Mouse (Mus musculus) C2C12 (cell line): Measurements from ENCODE around the gene Trnt1. TPM values are rescaled to one million over a fixed set of nuclear protein-coding genes. Genes with fewer than 3 reads are reported as not detected.

ENCODE experiments used
- H3K27me3 ChIP-seq: one replicate; pipeline ENCODE4 v1.6.1; 2011; ENCODE audit not compliant: control insufficient read depth, insufficient read depth, insufficient read length
- H3K36me3 ChIP-seq: one replicate; pipeline ENCODE4 v1.6.1; 2011; ENCODE audit not compliant: control insufficient read depth, insufficient read depth
- H3K4me3 ChIP-seq: one replicate; pipeline ENCODE4 v1.5.1; 2011; ENCODE audit warnings: mild to moderate bottlenecking, control low read depth; ENCODE audit not compliant: poor library complexity, insufficient read depth, severe bottlenecking
- H3K79me2 ChIP-seq: one replicate; pipeline ENCODE4 v1.6.1; 2011; ENCODE audit not compliant: control insufficient read depth, insufficient read depth
- H3K79me3 ChIP-seq: one replicate; pipeline ENCODE4 v1.6.1; 2011; ENCODE audit warnings: low read depth, control low read depth
- H3ac ChIP-seq: one replicate; pipeline ENCODE3; 2011; ENCODE audit warnings: low read depth; ENCODE audit not compliant: control insufficient read depth, insufficient read length
- CEBPB ChIP-seq: IDR thresholded peaks from one replicate; pipeline ENCODE4 v1.6.1; 2011; ENCODE audit warnings: low read depth, mild to moderate bottlenecking, control low read depth, moderate library complexity
- CTCF ChIP-seq: IDR thresholded peaks from one replicate; pipeline ENCODE4 v1.5.1; 2011; ENCODE audit not compliant: control insufficient read depth, insufficient read depth, insufficient read length
- FOSL1 ChIP-seq: IDR thresholded peaks from one replicate; pipeline ENCODE4 v1.8.0; 2011; ENCODE audit warnings: mild to moderate bottlenecking, low read length; ENCODE audit not compliant: poor library complexity, insufficient read depth, severe bottlenecking
- MAX ChIP-seq: IDR thresholded peaks from one replicate; pipeline ENCODE4 v1.6.1; 2011; ENCODE audit warnings: mild to moderate bottlenecking, control low read depth
- MYOD1 ChIP-seq: IDR thresholded peaks from one replicate; pipeline ENCODE4 v1.6.1; 2011; ENCODE audit warnings: low read depth; ENCODE audit not compliant: control insufficient read depth, insufficient read length
- MYOG ChIP-seq: IDR thresholded peaks from one replicate; pipeline ENCODE4 v1.6.1; 2011; ENCODE audit not compliant: control insufficient read depth, insufficient read length; ENCODE audit errors: extremely low read depth
- USF1 ChIP-seq: IDR thresholded peaks from one replicate; pipeline ENCODE4 v1.6.1; 2011; ENCODE audit warnings: low read depth, mild to moderate bottlenecking, control low read depth, moderate library complexity
- polyA plus RNA-seq: library from polyadenylated mRNA; unstranded; fragments of >200 nt; fragmentation: generic; extraction: Trizol; gene quantifications from one replicate; pipeline ENCODE4 v1.2.1, GENCODE M21; 2012; ENCODE audit warnings: missing spikeins

Gene Trnt1
- polyA plus RNA-seq, 1 experiment, result 12.9 TPM

DNA sequence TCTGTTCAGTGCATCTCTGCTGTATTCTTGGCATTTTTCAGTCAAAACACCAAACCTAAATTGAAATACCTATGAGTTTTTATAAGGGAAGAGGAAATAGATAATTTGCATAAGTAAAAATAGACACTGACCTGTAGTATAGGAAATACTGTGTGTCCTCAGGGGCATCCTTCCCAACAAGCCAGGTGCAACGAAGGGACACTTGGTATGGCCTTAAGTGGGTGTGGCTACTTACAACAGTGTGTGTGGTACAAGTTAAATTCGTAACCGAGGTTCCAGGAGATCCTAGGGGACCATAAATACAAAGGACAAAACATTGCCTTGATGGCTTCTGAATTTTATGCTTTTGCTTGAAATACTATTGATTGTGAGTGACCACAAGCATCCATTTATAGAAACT, 30.7 kb upstream of the Trnt1 start:
- Histone ChIP-seq H3K4me3 (no peak overlapping the region), H3K36me3 (no peaks in the 10 kb centered on the region), H3K27me3 (no peaks in the 10 kb centered on the region), H3ac (no peak overlapping the region), H3K79me2 (no peaks in the 10 kb centered on the region), H3K79me3 (no peaks in the 10 kb centered on the region)
- TF ChIP-seq MYOG (no peak), USF1 (no peak), CTCF (no peak), CEBPB (no peak), MYOD1 (no peak), MAX (no peak), FOSL1 (no peak)

DNA sequence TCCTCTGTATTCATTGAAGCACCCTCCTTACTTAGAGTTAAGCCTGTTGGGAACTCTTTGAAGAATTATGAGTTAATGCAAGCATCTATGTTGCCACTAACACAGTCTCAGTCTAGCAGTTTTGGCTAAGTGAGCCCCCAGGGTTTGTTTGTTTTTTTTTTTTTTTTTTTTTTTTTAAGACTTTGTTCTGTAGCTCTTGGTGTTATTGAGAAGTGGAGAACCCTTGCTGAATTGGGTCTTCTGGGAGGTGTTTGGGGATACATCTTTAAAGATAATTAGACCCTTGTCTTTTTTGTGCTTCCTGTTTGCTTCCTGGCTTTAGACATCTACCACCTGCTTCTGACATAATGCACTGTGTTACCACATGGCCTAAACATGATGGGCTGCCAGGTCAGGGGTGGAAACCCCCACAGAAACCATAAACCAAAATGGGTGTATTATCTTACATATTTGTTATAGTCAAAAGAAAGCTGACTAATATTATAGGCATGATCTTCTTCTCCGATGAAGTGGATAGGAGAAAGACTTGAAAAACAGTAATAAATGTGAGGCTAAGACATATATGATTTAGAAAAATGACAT, 28.6 kb upstream of the Trnt1 start:
- H3K79me3 ChIP-seq, result no peaks in the 10 kb centered on the region
- no peak overlapping the region for H3ac ChIP-seq
- H3K27me3 ChIP-seq, result no peaks in the 10 kb centered on the region
- TF ChIP-seq USF1 (no peak), MYOD1 (no peak)
- no peak overlapping the region for H3K4me3 ChIP-seq
- H3K79me2 ChIP-seq, result no peaks in the 10 kb centered on the region
- H3K36me3 ChIP-seq, result no peaks in the 10 kb centered on the region

DNA sequence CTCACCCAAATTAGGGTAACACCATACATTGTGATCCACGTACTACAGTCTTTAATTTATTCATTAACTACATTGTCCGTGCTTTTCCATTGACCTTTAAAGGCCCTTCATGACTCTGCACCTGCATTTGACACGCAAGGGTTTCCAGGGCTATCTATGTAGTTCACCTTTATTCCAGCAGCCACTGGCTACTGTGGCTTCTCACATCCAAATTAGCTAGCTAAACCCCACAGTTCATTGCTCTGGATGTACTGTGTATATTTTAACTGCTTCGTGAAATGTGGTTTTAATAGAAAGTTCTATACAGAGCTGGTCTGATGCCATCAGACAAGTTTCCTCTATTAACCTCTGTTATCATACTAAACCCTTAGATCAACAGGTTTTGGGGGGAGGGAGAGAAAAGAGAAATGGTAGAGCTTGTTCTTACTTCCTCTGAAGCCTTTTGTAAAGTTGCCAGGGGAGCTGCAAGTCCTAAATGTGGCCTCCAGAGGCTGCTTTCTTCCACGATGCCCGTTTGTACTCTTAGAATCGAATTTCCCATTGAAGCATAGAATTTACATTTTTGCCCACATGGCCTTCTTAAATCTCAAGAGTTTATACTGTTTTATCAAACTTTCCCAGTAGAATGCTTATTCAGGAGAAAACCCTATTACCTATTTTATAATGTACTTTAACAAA, 25.2 kb upstream of the Trnt1 start:
- Histone ChIP-seq H3ac (no peak overlapping the region), H3K36me3 (no peaks in the 10 kb centered on the region), H3K79me3 (no peaks in the 10 kb centered on the region), H3K79me2 (no peaks in the 10 kb centered on the region), H3K27me3 (no peaks in the 10 kb centered on the region), H3K4me3 (no peak overlapping the region)
- no peak for TF ChIP-seq MYOD1
- no peak for TF ChIP-seq MAX
- TF ChIP-seq CEBPB, result no peak
- TF ChIP-seq MYOG, result no peak
- no peak for TF ChIP-seq CTCF
- no peak for TF ChIP-seq FOSL1
- TF ChIP-seq USF1, result no peak

DNA sequence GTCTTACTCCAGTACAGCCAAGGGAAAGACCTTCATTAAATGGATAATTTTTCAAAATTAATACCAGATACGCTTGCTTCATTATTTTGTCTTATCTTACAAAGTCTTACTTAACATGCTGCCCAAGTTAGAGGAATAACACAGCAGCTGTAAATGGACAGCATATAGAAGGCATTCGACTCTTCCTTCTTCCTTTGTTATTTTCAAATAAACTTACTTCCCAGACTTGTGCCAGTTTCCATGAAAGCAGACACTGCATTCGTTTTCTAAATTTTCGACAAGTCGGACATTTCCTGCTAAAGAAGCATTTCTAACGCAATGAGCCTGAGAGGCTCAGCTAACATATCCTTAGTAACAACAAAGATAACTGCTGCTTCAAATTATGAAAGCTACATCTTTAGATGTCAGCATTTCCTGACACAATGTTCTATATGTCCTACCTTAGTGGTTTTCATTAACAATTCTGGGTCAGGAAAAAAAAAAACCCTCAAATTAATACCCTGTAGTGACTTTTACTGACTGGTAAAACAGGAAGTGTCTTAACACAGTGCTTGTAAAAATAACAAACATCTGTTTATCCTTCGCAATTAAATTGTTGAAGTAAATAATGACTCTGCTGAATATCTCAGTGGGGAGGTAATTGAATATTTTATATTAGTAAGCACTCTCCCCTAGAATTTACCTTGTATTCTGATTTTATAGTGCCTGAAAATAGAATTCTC, 23.1 kb upstream of the Trnt1 start:
- Histone ChIP-seq H3ac (no peak overlapping the region), H3K79me2 (no peaks in the 10 kb centered on the region), H3K4me3 (no peak overlapping the region), H3K27me3 (no peaks in the 10 kb centered on the region), H3K79me3 (no peaks in the 10 kb centered on the region), H3K36me3 (no peaks in the 10 kb centered on the region)
- TF ChIP-seq CTCF (no peak), FOSL1 (no peak), USF1 (no peak), MAX (no peak), CEBPB (no peak), MYOG (no peak), MYOD1 (no peak)

DNA sequence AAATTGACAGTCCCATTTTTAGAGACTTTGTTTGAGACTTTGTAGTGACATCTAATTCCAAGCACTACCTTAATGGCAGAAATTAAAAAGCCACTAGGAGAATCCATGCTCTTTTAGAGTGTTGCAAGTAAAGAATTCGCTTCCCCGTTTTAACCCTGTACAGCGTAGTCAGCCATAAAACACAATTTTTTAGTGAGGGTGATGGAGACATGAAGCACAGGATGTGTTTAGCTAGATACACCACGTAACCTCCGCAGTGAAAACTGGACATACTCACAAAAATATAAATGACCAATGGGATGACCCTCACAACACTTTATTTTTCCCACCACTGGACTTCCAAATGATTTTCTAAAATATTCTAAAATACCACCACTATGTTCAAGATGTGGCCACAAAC, 21.7 kb upstream of the Trnt1 start:
- no peaks in the 10 kb centered on the region for H3K27me3 ChIP-seq
- TF ChIP-seq MAX (no peak), MYOD1 (no peak), CTCF (no peak), CEBPB (no peak), USF1 (no peak), MYOG (no peak), FOSL1 (no peak)
- no peak overlapping the region for H3K4me3 ChIP-seq
- no peaks in the 10 kb centered on the region for H3K79me3 ChIP-seq
- H3K79me2 ChIP-seq, result no peaks in the 10 kb centered on the region
- H3K36me3 ChIP-seq, result no peaks in the 10 kb centered on the region
- H3ac ChIP-seq, result no peak overlapping the region
